Mouse (Mus musculus) hindbrain, embryonic 10.5 days (tissue): ENCODE data around the gene Gm13271. TPM values are rescaled to one million over a fixed set of nuclear protein-coding genes. Genes with fewer than 3 reads are reported as not detected.
"Not testable (repeated sequence)": the region's sequence is repeated elsewhere in the genome, so short reads cannot be mapped to it uniquely, and the experiment has no call there.

ENCODE experiments used
- DNase-seq: peaks from one replicate; pipeline ENCODE4 v3.0.0-alpha.2; 2017; ENCODE audit warnings: low spot score
- H3K27ac ChIP-seq: fragments of 300-500 bp; sonication (generic); 2 replicates; pipeline ENCODE4 v1.5.1; 2016; ENCODE audit warnings: mild to moderate bottlenecking, moderate library complexity
- H3K27me3 ChIP-seq: fragments of 300-500 bp; sonication (generic); 2 replicates; pipeline ENCODE4 v1.6.1; 2016; ENCODE audit warnings: mild to moderate bottlenecking; ENCODE audit not compliant: poor library complexity, insufficient read depth, severe bottlenecking
- H3K36me3 ChIP-seq: fragments of 300-500 bp; sonication (generic); 2 replicates; pipeline ENCODE4 v1.6.1; 2016; ENCODE audit warnings: mild to moderate bottlenecking, moderate library complexity
- H3K4me1 ChIP-seq: fragments of 300-500 bp; sonication (generic); replicated peaks from 2 replicates; pipeline ENCODE4 v1.6.1; 2016; ENCODE audit warnings: mild to moderate bottlenecking
- H3K4me3 ChIP-seq: fragments of 300-500 bp; sonication (generic); 2 replicates; pipeline ENCODE4 v1.5.1; 2016; ENCODE audit warnings: mild to moderate bottlenecking, moderate library complexity
- H3K9me3 ChIP-seq: fragments of 300-500 bp; sonication (generic); 2 replicates; pipeline ENCODE4 v1.6.1; 2016; ENCODE audit warnings: mild to moderate bottlenecking, moderate library complexity
- WGBS: fragments of 180-500 bp; shearing (Covaris S2); methylation state at CpG from one replicate; pipeline ENCODE4 v1.1.7; 2016; 5-methylcytosine and 5-hydroxymethylcytosine counted together
- polyA plus RNA-seq: library from polyadenylated mRNA; unstranded; fragments of >200 nt; fragmentation: Nextera tagmentation; extraction: Ambion mirVana; gene quantifications from 2 replicates; pipeline ENCODE4 v1.2.1, GENCODE M21; 2016

Gm13271 gene
- polyA plus RNA-seq, 1 experiment from 2014 or later = not detected

DNA sequence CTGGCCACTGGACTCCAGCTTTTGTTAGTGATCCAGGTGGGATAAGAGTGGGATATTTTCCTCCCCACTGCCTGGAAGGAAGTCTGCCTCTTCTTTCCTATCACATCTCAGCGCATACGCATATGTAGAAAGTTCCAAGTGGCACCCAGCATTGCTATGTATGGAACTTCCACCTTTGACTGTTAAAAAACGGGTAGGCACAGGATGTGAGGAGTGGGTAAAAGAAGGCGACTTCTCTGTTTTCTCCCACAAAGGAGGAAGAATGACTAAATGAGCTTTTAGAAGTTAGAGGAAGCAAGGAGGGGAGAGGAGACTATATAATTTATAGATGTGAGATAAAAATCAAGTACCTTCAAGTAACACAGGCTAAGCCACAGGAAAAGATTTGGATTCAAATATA, 13.2 kb upstream of the Gm13271 start:
- DNase-seq = no peak
- Histone ChIP-seq H3K27me3 (no peaks in the 10 kb centered on the region), H3K36me3 (no peaks in the 10 kb centered on the region), H3K4me3 (no peak overlapping the region), H3K27ac (no peak overlapping the region), H3K4me1 (no peaks in the 10 kb centered on the region), H3K9me3 (no peaks in the 10 kb centered on the region)
- WGBS = 94% methylated on average over 4 of the region's 4 CpGs

DNA sequence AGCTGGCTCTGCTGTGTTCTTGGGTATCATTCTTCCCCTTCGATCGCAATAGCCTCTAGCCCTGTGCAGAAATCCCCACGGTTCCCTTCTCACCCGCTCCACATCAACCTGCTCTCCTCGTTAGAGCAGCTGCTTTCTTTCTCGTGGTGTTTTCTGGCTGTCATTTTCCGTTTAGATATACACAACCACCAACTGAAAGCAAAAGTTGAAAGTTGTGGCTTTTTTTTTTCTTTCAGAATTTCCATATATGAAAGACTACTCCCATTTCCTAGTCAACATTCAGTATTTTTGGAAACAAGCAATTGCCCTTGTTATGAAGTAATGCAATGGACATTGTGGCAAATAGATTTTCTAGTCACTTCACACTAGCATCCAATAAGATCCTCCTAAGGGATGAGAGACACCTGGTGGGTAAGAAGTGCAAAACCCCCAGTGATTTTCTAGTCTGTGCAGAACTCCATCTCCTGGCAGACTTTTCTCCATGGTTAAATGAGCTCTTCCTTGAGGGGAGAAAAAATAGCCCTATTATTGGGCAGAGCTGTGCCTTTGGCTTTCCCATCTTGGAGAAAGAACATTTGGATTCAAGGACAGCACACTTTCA, 11.8 kb upstream of the Gm13271 start:
- no peaks in the 10 kb centered on the region for H3K4me1 ChIP-seq
- H3K27ac ChIP-seq = no peak overlapping the region
- no peaks in the 10 kb centered on the region for H3K9me3 ChIP-seq
- no peaks in the 10 kb centered on the region for H3K36me3 ChIP-seq
- H3K4me3 ChIP-seq = no peak overlapping the region
- no peaks in the 10 kb centered on the region for H3K27me3 ChIP-seq
- DNase-seq = no peak
- WGBS = 86% methylated on average over 7 of the region's 7 CpGs

DNA sequence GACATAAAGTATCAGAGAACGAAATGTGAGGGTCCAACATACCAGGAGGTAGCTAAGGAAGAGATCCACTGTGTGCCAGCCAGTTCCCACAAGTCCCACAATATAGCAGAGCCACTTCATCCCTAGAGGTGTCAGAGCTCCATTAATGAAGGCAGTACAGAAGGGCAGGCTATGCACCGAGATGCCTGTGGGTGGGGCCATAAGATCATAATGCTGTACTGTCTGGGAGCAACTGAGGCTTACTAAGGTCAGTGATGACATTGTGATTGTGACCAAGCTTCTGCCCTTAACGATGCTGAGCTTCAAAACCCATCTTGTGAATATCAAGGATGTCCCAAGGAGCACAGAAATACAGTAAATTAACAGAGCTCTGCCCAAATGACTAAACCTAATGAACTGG, 10.5 kb upstream of the Gm13271 start:
- WGBS = 84% methylated on average over 3 of the region's 3 CpGs

DNA sequence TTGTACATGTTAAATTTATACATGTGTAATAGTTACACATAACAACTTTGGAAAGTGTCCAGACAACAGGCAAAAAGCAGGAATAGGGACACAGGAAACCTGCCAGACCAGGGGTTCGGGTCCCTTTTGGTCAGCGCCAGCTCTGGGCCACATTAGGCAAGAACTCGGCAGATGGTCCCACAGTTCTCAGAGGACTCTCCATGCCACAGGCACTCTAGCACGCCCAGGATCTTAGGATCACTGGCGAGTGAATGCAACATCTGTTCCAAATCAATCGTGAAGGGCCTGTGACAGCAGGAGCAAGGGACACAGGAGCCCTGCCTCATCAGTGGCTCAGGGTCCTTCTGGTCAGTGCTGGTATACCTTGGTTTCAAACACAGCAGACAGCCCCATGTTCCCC, 4.7 kb upstream of the Gm13271 start:
- H3K4me1 ChIP-seq = no peaks in the 10 kb centered on the region
- H3K9me3 ChIP-seq = no peaks in the 10 kb centered on the region
- H3K36me3 ChIP-seq = no peaks in the 10 kb centered on the region
- 63% methylated on average over 6 of the region's 6 CpGs for WGBS
- H3K27ac ChIP-seq = no peak overlapping the region
- H3K27me3 ChIP-seq = no peaks in the 10 kb centered on the region
- DNase-seq = no peak
- no peak overlapping the region for H3K4me3 ChIP-seq

More for the DNA sequence above, 10.5 kb upstream of the Gm13271 start:
- Histone ChIP-seq H3K27me3 (no peaks in the 10 kb centered on the region), H3K27ac (no peak overlapping the region), H3K36me3 (no peaks in the 10 kb centered on the region), H3K4me3 (no peak overlapping the region), H3K4me1 (no peaks in the 10 kb centered on the region), H3K9me3 (no peaks in the 10 kb centered on the region)
- DNase-seq = no peak

DNA sequence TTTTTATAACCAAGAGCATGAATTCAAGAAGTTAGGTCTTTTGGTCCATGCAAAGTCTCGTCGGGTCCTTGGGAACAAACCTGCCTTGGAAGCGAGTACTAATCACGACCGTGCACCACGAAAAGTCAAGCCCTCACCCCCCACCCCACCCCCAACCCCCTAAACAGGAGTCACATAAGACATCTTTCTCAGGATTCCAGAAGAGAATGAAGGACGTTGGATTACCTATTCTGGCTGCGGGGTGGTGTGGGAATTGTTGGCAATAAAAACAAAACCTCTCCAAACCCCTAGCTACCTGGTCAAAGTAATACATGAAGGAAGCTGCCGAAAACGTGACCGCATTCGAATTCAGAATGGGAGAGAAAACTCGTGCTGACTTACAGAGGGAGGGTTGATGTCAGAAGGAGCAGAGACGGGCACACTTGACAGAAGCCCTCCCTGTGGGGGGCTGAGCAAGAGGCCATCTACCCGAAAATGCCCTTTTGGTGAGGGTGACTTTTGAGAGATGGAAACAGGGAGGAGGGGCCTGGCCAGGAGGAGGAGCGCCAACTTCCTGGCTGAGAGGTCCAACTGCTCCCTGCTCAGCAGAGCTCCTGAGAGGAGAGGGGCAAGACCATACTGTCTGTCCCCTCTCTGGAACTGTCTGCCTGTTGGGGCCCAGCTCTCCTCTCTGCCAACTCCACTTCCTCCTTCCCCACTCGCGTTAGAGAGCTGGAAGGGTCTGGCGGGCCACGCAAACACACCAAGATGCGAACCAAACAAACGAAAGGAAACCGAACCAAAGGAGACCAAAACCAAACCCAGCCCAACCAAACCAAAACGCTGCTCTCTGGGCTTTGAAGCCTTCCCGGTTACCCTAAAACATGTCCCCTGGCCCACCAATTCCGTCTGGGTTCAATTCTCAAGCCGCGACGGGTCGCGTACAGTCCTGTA, 2.2 kb downstream of the Gm13271 start:
- DNase-seq = peak; percentile 60
- not testable (repeated sequence) for H3K36me3 ChIP-seq, H3K27me3 ChIP-seq, H3K4me1 ChIP-seq, H3K9me3 ChIP-seq
- WGBS = 13% methylated on average over 29 of the region's 31 CpGs
- H3K4me3 ChIP-seq = peak overlapping the region; percentile 60
- peak overlapping the region; percentile 90 for H3K27ac ChIP-seq

DNA sequence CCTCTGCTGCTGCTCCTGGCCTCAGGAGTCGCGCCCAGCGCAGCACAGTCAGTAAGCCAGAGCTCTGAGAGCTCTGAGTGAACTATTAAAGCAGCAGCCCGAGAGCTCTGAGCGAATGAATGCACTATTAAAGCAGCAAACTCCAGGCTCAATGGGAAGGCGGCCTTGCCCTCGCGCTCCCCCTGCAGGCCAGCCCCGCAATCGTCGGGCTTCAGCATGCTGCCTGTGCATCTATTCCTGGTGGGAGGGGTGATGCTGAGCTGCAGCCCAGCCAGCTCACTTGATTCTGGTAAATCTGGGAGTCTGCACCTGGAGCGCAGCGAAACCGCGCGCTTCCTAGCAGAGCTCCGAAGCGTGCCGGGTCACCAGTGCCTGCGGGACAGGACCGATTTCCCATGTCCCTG, 3.0 kb downstream of the Gm13271 start:
- peak; percentile 88 for DNase-seq
- not testable (repeated sequence) for H3K9me3 ChIP-seq, H3K27me3 ChIP-seq, H3K36me3 ChIP-seq, H3K4me1 ChIP-seq
- Histone ChIP-seq H3K4me3 (peak overlapping the region; percentile 60), H3K27ac (peak overlapping the region; percentile 90)
- WGBS = under 1% methylated on average over 21 of the region's 21 CpGs

DNA sequence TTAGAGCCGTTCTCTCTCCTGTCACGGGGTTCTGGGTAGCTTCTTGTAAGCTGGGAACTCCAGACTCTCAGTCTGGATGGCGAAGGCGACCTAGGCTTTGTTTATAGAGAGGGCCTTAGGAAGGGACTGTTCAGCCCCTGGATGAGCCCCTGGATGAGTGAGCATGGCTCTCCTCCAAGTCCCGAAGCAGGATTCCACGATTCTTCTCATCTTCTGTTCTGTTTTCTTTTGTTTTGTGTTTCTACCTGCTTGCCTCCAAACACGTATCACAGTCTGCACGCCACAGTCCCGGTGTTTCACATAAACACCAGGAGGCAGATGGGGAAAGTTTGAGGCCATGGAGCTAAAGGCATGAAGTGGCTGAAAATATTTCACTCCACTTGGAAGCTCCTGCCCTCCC, 4.1 kb downstream of the Gm13271 start:
- not testable (repeated sequence) for H3K27ac ChIP-seq, H3K27me3 ChIP-seq, DNase-seq, H3K4me3 ChIP-seq, H3K4me1 ChIP-seq, H3K9me3 ChIP-seq, H3K36me3 ChIP-seq
- 89% methylated on average over 9 of the region's 9 CpGs for WGBS

DNA sequence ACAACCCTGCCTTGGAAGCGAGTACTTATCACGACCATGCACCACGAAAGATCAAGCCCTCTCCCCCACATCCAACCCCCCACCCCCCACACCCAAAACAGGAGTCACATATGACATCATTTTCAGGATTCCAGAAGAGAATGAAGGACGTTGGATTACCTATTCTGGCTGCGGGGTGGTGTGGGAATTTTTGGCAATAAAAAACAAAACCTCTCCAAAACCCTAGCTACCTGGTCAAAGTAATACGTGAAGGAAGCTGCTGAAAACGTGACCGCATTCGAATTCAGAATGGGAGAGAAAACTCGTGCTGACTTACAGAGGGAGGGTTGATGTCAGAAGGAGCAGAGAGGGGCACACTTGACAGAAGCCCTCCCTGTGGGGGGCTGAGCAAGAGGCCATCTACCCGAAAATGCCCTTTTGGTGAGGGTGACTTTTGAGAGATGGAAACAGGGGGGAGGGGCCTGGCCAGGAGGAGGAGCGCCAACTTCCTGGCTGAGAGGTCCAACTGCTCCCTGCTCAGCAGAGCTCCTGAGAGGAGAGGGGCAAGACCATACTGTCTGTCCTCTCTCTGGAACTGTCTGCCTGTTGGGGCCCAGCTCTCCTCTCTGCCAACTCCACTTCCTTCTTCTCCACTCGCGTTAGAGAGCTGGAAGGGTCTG, 5.1 kb downstream of the Gm13271 start, which contains the start of gene Gm13283:
Gene Gm13283, plus strand, starts transcription at position 510 of the 659 bp plus-strand sequence.
- WGBS = 22% methylated on average over 11 of the region's 14 CpGs
- not testable (repeated sequence) for H3K27me3 ChIP-seq, H3K36me3 ChIP-seq, H3K4me1 ChIP-seq, H3K9me3 ChIP-seq, DNase-seq, H3K27ac ChIP-seq
- peak within 1 kb of the TSS; percentile 43 for H3K4me3 ChIP-seq

DNA sequence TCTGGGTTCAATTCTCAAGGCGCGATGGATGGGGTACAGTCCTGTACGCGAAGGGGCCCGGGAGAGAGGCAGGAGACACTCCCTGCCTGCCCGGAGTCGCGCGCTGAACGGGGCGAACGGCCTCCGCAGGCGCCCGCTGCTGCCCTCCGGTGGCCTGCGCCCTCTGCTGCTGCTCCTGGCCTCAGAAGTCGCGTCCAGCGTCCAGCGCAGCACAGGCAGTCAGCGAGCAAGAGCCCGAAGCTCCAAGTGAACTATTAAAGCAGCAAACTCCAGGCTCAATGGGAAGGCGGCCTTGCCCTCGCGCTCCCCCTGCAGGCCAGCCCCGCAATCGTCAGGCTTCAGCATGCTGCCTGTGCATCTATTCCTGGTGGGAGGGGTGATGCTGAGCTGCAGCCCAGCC, 5.8 kb downstream of the Gm13271 start:
- H3K27ac ChIP-seq, H3K4me1 ChIP-seq, H3K36me3 ChIP-seq, H3K9me3 ChIP-seq, H3K27me3 ChIP-seq: not testable (repeated sequence)
- peak; percentile 75 for DNase-seq
- peak overlapping the region; percentile 43 for H3K4me3 ChIP-seq
- under 1% methylated on average over 28 of the region's 28 CpGs for WGBS

DNA sequence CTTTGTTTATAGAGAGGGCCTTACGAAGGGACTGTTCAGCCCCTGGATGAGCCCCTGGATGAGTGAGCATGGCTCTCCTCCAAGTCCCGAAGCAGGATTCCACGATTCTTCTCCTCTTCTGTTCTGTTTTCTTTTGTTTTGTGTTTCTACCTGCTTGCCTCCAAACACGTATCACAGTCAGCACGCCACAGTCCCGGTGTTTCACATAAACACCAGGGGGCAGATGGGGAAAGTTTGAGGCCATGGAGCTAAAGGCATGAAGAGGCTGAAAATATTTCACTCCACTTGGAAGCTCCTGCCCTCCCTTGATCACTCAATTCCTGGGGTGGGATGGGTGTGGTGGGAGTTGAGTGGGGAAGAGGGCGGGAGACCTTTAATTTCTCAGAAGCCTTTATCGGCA, 7.1 kb downstream of the Gm13271 start:
- DNase-seq, H3K36me3 ChIP-seq, H3K4me3 ChIP-seq, H3K4me1 ChIP-seq, H3K27ac ChIP-seq, H3K9me3 ChIP-seq, H3K27me3 ChIP-seq: not testable (repeated sequence)
- WGBS = 78% methylated on average over 6 of the region's 8 CpGs

DNA sequence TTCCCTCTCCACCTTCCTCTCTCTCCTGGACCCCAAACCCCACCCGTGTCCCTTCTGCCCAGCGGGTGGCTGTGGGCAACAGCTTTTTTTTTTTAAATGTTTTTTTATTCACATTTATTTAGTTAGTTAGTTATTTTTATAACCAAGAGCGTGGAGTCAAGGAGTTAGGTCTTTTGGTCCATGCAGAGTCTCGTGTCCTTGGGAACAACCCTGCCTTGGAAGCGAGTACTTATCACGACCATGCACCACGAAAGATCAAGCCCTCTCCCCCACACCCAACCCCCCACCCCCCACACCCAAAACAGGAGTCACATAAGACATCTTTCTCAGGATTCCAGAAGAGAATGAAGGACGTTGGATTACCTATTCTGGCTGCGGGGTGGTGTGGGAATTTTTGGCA, 7.7 kb downstream of the Gm13271 start:
- H3K4me3 ChIP-seq, H3K36me3 ChIP-seq, H3K27me3 ChIP-seq, DNase-seq, H3K9me3 ChIP-seq, H3K4me1 ChIP-seq, H3K27ac ChIP-seq: not testable (repeated sequence)
- WGBS = 54% methylated on average over 9 of the region's 9 CpGs

DNA sequence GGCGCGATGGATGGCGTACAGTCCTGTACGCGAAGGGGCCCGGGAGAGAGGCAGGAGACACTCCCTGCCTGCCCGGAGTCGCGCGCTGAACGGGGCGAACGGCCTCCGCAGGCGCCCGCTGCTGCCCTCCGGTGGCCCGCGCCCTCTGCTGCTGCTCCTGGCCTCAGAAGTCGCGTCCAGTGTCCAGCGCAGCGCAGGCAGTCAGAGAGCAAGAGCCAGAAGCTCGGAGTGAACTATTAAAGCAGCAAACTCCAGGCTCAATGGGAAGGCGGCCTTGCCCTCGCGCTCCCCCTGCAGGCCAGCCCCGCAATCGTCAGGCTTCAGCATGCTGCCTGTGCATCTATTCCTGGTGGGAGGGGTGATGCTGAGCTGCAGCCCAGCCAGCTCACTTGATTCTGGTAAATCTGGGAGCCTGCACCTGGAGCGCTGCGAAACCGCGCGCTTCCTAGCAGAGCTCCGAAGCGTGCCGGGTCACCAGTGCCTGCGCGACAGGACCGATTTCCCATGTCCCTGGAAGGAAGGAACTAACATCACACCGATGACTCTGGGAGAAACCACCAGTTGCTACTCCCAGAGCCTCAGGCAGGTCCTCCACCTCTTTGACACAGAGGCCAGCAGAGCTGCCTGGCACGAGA, 8.8 kb downstream of the Gm13271 start:
- H3K4me3 ChIP-seq = peak overlapping the region; percentile 40
- peak; percentile 79 for DNase-seq
- H3K27ac ChIP-seq, H3K4me1 ChIP-seq, H3K27me3 ChIP-seq, H3K36me3 ChIP-seq, H3K9me3 ChIP-seq: not testable (repeated sequence)
- 2% methylated on average over 42 of the region's 42 CpGs for WGBS

DNA sequence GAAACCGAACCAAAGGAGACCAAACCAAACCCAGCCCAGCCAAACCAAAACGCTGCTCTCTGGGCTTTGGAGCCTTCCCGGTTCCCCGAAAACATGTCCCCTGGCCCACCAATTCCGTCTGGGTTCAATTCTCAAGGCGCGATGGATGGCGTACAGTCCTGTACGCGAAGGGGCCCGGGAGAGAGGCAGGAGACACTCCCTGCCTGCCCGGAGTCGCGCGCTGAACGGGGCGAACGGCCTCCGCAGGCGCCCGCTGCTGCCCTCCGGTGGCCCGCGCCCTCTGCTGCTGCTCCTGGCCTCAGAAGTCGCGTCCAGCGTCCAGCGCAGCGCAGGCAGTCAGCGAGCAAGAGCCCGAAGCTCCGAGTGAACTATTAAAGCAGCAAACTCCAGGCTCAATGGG, 18.9 kb downstream of the Gm13271 start, which contains the start of gene Gm13290:
Gene Gm13290, plus strand, starts transcription at position 301 of the 400 bp plus-strand sequence.
- not testable (repeated sequence) for H3K4me1 ChIP-seq, H3K27me3 ChIP-seq, H3K36me3 ChIP-seq, H3K27ac ChIP-seq, H3K4me3 ChIP-seq, H3K9me3 ChIP-seq, DNase-seq
- WGBS = no CpG with 5 or more reads among the region's 32 CpGs
